Mouse (Mus musculus) mesoderm, embryonic 11.5 days (tissue): ENCODE results near the gene Dhcr7.

Experiments used
- DNase-seq: peaks from one replicate; pipeline ENCODE4 v3.0.0-alpha.2; 2012; ENCODE audit warnings: low read depth, low spot score

The Dhcr7 gene

DNA sequence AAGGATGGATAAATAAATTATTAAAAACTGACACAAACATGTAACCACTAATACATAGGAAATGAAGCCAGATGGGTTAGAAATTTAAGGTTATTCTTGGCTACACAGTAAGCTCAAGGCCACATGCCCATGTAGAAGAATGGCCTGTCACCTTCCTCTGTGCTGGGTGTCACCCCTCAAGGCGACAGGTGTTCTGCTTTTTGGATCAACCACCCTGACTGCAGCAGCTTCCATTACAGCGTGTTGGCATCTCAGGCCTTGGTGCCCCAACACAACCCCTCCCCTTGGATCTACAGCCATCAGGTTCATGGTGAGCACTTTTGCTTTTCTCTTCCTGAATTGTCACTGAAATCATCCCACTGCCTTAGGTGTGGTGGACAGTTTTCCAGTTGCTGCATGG lies 9.7 kb downstream of the Dhcr7 start:
- no peak for DNase-seq

DNA sequence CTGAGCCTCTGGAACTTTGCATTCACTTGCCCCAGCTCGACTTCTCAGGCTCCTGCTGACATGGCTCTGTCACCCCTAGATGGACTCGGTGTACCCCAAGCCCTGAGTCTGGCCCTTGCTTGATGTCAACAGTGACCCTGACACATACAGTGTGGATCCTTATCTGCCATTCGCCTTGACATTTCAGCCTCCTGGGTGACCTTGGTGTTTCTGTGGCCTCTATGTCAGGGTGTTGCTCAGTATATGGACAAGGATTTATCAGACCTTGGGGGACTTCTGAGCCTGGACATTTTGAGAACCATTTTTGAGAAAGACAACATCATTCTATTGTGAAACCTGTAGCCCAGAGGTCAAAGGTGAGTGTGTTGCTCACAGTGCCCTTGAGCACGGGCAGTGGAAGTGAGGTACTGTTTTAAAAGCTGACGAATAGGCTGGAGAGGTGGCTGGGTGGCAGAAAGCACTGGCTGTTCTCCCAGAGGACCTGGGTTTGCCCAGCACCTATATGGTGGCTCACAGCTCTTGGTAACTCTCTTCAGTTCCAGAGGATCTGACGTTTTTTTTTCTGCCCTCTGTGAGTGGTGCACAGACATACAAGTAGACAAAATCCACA lies 10.7 kb downstream of the Dhcr7 start:
- DNase-seq = no peak

DNA sequence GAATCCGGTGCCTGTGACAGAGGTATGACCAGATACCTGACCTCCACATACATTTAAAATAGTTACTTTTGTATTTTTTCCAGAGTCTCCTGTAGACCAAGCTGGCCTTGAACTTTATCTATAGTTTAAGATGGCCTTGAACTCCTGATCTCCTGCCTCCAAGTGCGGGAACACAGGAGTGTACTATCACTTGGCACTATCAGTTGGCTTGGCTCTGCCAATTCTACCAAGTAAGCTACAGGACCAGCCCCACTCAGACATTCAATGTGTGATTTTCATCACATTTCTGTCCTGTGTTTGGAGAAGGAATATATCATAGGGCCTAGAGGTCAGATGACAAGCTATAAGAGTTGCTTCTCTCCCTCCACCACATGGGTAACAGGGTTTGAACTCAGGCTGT lies 11.4 kb downstream of the Dhcr7 start:
- no peak for DNase-seq

DNA sequence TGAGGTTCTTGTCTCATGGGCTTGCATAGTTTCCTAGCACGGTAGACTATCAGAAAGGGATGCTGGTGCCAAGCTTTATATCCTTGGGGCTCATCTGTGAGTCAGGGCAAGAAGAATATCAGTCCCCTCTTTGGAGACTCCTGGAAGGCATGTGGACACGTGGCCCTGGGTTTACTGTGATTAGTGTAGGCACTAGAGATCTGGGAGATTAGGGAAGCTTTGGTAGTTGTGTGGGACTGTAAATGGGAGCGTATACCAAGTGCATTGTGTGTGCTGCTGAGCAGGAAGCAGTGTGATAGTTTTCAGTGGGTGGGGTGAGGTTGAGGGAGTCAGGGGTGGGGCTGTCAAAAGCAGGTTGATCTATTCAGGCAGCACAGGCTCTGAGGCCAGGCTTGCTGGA lies 12.0 kb downstream of the Dhcr7 start:
- DNase-seq = no peak

DNA sequence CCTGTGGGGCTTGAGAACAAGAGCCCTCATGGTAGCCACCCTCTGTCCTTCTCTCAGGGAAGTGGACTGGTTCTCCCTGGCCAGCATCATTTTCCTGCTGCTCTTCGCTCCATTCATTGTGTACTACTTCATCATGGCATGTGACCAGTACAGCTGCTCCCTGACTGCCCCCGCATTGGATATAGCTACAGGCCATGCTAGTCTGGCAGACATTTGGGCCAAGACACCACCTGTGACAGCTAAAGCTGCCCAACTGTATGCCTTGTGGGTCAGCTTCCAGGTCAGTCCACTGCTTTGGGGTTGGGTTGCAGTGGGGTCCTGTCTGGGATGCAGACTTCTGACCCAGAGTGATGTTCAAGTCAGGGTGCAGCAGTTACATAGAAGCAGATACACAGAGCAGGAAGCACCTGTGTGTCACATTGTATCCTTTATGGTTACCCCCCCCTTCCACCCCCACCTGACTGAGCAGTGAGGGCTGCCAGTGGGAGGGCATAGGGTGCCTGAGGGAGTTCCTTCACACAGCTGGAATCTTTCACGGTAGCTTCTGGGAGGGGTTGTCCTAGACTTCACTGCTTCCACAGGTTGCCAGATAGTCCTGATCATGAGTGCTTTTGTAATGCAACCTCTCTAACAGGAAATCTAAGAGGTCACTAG lies 14.9 kb downstream of the Dhcr7 start:
- DNase-seq = no peak

DNA sequence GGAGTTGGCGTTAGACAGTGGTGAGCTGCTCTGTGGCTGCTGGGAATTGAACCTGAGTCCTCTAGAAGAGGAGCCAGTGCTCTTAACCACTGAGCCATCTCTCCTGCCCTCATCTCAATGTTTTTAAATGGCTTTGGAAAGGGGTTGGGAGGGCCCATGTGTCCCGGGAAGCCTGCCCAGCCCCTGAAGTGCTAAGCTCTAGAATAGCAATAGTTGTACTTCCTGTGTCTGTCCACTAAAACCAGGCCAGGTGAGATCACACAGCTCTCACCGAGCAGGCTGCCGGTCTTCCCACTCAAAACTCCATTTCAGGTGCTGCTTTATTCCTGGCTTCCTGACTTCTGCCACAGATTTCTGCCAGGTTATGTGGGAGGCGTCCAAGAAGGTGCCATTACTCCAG lies 17.2 kb downstream of the Dhcr7 start:
- DNase-seq = no peak

DNA sequence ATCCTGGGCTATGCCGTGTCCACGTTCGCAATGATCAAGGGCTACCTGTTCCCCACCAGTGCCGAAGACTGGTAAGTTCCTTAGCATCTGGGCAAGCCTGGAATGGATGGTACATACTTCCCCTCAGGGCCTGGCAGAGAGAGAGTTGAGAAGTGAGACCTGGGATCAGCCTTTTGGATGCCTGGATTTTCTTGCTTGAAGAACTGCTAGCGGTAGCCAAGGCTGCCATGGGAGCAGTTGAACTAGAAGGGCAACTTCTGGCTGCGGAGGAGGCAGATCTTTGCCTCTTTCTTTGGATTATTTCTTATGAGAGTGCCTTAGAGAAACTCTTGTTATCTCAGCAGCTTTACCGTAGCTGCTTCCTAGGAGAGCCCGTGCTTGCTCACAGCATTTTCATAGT lies 18.4 kb downstream of the Dhcr7 start:
- DNase-seq = no peak

DNA sequence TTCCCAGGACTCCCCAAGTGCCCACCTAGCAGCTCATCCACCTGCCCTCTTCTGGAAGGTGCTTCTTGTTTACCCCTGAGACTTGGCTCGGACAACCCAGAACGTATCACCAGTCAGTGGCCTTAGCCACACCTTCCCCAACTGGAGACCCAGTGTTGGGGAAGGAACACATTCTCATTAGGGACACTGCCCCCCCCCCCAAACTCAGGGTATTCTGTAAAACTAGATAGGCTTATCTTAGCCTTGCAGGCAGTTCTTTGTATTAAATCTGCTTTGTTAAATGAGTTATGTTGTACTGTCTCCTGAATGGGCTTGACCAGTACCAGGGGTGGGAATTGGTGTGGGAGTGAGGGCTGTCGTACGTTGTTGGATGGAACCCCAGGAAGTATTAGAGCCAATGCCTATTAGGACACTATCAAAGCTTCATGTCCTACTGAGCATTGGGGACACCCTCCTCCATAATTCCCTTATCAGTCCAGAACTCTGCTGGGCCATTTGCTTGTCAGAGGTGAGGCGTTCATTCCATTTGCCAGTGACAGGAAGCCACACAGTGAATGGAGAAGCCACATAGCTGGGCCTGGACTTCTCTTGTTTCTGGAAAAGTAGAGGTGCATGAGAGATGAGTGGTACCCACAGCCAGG lies 25.3 kb downstream of the Dhcr7 start:
- DNase-seq = no peak

DNA sequence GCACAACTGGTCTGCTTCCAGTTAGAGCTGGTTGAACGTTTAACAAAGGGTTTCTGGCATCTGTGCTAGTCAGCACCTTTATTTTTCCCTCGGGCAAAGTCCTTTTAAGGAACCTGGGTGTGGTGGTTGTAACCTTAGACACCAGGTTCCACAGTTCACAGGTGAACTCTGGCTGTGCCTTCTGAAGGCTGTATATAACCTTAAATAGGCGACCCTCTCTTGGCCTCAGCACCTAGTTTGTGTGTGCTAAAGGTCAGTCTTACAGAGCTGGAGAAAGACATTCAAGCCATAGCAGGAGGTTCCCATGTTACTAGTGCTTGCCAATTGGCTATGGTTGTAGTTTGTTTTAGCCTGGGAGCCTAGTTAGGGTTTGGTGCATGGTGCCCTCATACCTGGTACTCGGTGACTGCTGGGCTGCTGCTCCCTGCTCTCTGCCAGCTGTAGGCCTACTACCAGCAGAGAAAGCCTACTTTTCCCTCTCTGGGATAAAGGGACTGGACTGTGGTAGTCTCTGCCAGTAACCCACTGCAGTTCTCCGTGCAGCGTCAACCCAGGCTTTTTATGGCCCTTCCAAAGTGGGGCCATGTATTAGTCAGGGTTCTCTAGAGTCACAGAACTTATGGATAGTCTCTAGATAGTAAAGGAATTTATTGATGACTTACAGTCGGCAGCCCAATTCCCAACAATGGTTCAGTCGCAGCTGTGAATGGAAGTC lies 26.0 kb downstream of the Dhcr7 start:
- no peak for DNase-seq

DNA sequence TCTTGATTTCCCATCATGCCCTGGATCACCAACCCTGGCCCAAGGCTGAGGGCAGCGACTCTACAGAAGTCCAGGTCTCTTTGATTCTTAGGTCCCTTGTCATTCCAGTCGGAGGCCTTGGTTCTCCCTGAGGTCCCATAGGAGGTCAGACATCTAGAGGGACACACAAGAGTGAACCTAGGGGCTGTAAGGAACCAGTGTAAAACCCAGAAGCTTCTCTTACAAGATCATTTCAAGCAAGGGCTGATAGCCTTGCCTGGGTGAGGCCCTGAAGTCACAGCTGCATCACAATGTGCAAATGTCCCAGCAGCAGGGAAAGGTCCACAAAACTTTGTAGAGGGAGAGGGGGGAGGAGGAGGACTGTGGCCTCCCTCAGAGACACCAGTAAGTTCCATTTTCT lies 43.6 kb downstream of the Dhcr7 start, which contains the start of gene Gm498:
Gene Gm498 (plus strand): TSS at position 301 of the 400 bp plus-strand sequence.
- DNase-seq = no peak

DNA sequence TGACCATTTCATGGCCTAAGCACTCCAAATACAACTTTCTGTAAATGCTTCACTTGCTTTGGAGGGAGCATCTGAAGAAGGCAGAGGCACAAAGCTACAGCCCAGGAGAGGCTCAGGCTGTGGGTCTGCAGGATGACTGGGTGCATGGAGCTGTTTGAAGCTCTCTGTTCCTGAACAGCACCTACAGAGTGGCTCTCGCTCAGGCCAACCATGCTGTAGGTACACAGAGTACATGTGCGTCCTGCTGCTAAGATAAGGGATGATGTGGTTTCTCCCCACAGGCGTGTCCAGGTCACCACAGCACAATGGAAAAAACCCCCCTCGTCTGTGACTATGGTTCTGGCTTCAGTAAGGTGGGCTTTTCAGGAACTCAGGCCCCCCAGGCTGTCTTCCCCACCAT lies 45.9 kb downstream of the Dhcr7 start:
- DNase-seq = no peak

DNA sequence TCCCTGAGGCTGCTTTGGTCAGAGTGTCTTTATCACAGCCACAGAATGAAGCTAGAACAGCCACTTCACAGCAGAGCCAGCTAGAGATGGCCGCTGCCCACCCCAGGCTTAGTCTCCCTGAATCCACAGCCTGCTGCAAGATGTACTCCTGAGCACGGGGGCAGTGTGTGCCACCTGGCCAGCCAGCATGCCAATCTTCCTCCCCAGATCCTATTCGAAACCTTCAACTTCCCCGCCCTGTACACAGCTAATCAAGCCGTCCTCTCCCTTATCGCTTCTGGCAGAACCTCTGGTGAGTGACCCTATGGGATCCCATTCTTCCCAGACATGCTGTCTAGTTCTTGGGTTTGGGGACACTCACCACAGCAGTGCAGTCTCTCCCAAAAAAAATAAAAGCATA lies 60.8 kb downstream of the Dhcr7 start:
- no peak for DNase-seq

DNA sequence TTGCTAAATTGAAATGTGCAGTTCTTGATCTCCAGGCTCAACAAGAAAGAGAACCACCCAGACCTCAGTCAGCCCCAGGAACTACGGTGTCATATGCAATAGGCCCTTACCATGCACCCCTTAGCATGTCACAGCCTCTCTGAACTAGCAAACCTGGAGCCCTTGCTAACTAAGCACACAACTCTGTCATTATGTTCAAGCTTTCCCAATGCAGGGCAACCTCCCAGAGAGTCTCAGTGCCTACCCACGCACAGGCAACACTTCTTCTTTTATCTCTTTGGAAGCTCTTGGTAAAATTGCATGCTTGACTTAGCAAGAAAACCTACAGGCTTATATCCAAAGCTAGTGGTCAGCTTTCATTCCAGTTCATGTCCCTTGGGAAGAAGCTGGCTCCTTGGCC lies 68.2 kb downstream of the Dhcr7 start:
- DNase-seq = no peak

DNA sequence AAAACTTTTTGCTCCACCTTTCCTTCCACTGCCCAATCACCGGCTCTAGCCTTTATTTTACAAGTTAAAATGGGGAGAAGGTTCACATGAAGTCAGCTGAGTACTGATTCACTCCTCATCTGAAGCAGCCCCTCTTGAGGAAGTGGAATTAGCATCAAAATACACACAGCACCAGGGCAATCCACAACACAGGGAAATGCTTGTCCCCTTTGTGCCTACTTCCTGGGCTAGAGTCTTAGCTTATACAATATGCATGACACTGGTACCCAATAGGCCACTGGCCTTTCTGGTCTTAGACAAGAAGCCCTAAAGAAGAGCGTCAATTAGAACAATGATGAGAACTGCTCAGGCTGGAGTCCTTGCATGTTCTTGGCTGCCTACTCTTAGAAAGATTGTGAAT lies 69.4 kb downstream of the Dhcr7 start:
- no peak for DNase-seq
